Mouse (Mus musculus) right cerebral cortex, postnatal 25 days (tissue): Measurements from ENCODE around the gene Stil.

ENCODE experiments used
- DNase-seq: peaks from one replicate; pipeline ENCODE4 v3.0.0; 2022

Stil gene

GRCm38 (mm10) chr4:115052343-115053005 is 52.5 kb downstream of the Stil start:
- DNase-seq, result no peak

- no peak for DNase-seq
Measured at GRCm38 (mm10) chr4:115055044-115055443, 55.1 kb downstream of the Stil start.

- no peak for DNase-seq
Measured at GRCm38 (mm10) chr4:115055691-115056090, 55.7 kb downstream of the Stil start.

GRCm38 (mm10) chr4:115056371-115056920 is 56.5 kb downstream of the Stil start, which contains the start of gene Tal1:
Gene Tal1 (plus strand): TSS chr4:115056426.
- no peak for DNase-seq

- DNase-seq, result no peak
Measured at GRCm38 (mm10) chr4:115056921-115057673, 57.1 kb downstream of the Stil start.

GRCm38 (mm10) chr4:115057674-115058316 is 57.8 kb downstream of the Stil start:
- no peak for DNase-seq

GRCm38 (mm10) chr4:115058317-115058761 is 58.4 kb downstream of the Stil start:
- no peak for DNase-seq

- no peak for DNase-seq
Measured at GRCm38 (mm10) chr4:115058871-115059590, 59.1 kb downstream of the Stil start.

GRCm38 (mm10) chr4:115059871-115060270 is 59.9 kb downstream of the Stil start:
- no peak for DNase-seq

GRCm38 (mm10) chr4:115060753-115061152 is 60.8 kb downstream of the Stil start:
- DNase-seq, result no peak

- no peak for DNase-seq
Measured at GRCm38 (mm10) chr4:115062540-115062874, 62.5 kb downstream of the Stil start.

GRCm38 (mm10) chr4:115062875-115063517 is 63.0 kb downstream of the Stil start:
- DNase-seq, result no peak

GRCm38 (mm10) chr4:115063518-115064239 is 63.7 kb downstream of the Stil start:
- DNase-seq, result no peak

GRCm38 (mm10) chr4:115071668-115072067 is 71.7 kb downstream of the Stil start:
- no peak for DNase-seq

- DNase-seq, result no peak
Measured at GRCm38 (mm10) chr4:115074789-115075188, 74.8 kb downstream of the Stil start.

- DNase-seq, result no peak
Measured at GRCm38 (mm10) chr4:115075204-115075915, 75.4 kb downstream of the Stil start.

- DNase-seq, result no peak
Measured at GRCm38 (mm10) chr4:115078892-115079820, 79.2 kb downstream of the Stil start.

- no peak for DNase-seq
Measured at GRCm38 (mm10) chr4:115079821-115080349, 79.9 kb downstream of the Stil start.

- no peak for DNase-seq
Measured at GRCm38 (mm10) chr4:115083031-115083430, 83.1 kb downstream of the Stil start.
